Mouse (Mus musculus): ENCODE measurements around the gene Scrn2. TPM values are rescaled to one million over a fixed set of nuclear protein-coding genes. Genes with fewer than 3 reads are reported as not detected.

Gene Scrn2
- 39.5 and 41.9 TPM in 2 replicates for total RNA-seq (2014; rRNA removed)
- polyA plus RNA-seq (2012; rRNA removed) = 56.6 and 58.3 TPM in 2 replicates

DNA sequence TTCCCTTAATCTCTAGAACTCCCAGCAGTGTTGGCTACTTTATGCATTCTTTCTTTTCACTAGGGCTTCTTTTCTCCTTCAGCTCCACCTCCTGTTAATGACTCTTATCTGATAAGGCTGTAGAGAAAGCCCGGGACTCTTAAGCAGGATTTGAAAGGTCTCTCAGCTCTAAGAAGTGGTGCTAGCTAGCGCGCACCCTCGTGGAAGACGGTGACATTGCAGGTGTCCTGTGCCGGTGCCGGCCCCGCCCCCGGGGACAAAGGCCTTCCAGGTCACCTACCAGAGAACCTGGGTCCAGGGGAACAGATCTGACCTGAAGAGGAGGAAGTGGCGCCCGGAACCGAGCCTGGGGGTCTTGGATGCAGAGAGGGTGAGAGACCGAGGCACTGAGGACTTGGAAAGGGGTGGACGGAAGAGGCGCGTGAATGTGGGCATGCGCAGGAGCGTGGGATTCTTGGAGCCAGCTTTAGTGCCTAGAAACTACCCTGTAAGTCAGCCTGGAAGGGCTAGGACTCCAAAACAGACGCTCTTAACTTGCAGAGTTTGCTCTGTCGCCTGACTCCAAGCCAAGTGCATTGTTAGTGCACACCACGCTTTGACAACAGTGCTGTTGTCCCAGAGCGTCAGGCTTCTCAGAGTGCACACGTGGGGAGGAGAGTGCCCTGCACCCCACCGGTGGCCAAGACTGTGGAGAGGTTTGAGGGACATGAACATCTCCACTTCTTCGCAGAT lies at the start of gene Scrn2:
Gene Scrn2, plus strand, starts transcription at position 253 of the 732 bp plus-strand sequence.
- peaks cover 5% of the 10 kb centered on the region; the same call in 1 of the 2 replicates for H3K4me1 ChIP-seq (ENCODE audit: control insufficient read depth, insufficient read depth, low read length)
- WGBS = under 1% methylated on average over 25 of the region's 25 CpGs
- peak within 1 kb of the TSS; percentile 55 for H3K9ac ChIP-seq (ENCODE audit: low read depth, low read length)
- TF ChIP-seq CTCF (IDR thresholded peaks at IDR 0.05; ENCODE audit: low read depth, low read length) (peak; percentile 87), POLR2A (IDR thresholded peaks at IDR 0.05; ENCODE audit: extremely low read depth, insufficient read depth, low read length) (peak; percentile 30; the same call in 1 of the 2 replicates)
- H3K27ac ChIP-seq (replicated peaks; ENCODE audit: insufficient read depth, low read depth, low read length) = peak within 1 kb of the TSS; percentile 62
- DNase-seq (ENCODE audit: extremely low read depth, low read depth, low spot score) = peak; percentile 75
- H3K79me2 ChIP-seq (ENCODE audit: control insufficient read depth, insufficient read depth, low read length) = peaks cover 3% of the 10 kb centered on the region; the same call in 1 of the 2 replicates
- no peaks in the 10 kb centered on the region; the same call in 1 of the 2 replicates for H3K36me3 ChIP-seq (ENCODE audit: control insufficient read depth, insufficient read depth, low read length)
- H3K4me3 ChIP-seq (ENCODE audit: insufficient read depth, low read depth, low read length) = peak within 1 kb of the TSS; percentile 60
- H3K27me3 ChIP-seq (ENCODE audit: control insufficient read depth, insufficient read depth, low read length) = no peaks in the 10 kb centered on the region

DNA sequence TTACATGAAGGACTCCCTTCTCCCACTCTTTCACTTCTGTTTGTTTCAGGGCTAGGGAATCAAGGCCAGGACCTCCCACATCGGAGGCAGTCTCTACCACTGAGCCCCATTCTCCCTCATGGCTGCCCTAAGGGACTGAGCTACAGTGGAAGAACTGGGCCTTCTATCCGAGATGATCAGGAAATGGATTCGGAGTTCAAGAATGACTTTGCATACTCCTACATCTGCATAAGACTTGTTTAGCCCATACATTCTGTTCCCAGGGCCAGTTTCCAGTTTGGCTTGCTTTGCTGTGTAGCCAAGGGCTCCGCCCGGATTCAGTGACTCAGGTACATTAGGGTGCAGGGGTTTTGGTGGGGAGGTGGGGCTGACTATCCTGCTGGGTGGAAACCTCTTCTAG lies 49.7 kb upstream of the Scrn2 start:
- H3K4me1 ChIP-seq (ENCODE audit: control insufficient read depth, insufficient read depth, low read length) = peaks cover 14% of the 10 kb centered on the region
- TF ChIP-seq CTCF (IDR thresholded peaks at IDR 0.05; ENCODE audit: low read depth, low read length) = no peak
- TF ChIP-seq POLR2A (IDR thresholded peaks at IDR 0.05; ENCODE audit: extremely low read depth, insufficient read depth, low read length) = no peak
- H3K36me3 ChIP-seq (ENCODE audit: control insufficient read depth, insufficient read depth, low read length) = no peaks in the 10 kb centered on the region
- DNase-seq (ENCODE audit: extremely low read depth, low read depth, low spot score) = no peak
- H3K4me3 ChIP-seq (ENCODE audit: insufficient read depth, low read depth, low read length) = no peak overlapping the region
- H3K27ac ChIP-seq (replicated peaks; ENCODE audit: insufficient read depth, low read depth, low read length) = no peak overlapping the region
- WGBS = 86% methylated on average over 5 of the region's 5 CpGs
- no peak overlapping the region for H3K9ac ChIP-seq (ENCODE audit: low read depth, low read length)
- H3K27me3 ChIP-seq (ENCODE audit: control insufficient read depth, insufficient read depth, low read length) = no peaks in the 10 kb centered on the region
- peaks cover 7% of the 10 kb centered on the region; the same call in 1 of the 2 replicates for H3K79me2 ChIP-seq (ENCODE audit: control insufficient read depth, insufficient read depth, low read length)

DNA sequence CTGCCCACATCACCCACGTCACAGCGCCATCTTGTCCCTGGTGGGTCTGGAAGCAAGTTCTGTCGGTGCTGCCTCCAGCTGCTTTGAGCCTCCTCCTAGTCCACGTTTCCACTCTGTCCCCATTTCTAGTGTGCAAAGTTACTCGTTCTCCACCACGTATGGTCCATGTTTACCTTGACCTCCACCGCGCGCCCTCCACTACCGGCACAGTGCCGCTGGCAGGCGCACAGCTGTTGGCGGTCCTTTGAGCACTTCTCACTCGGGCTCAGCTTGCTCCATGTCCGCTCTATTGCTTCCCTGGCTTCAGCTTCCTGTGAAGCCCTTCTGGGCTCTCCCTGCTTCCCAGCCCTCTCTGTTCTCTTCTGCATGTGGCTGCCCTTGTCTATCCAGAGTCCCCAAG lies 48.3 kb upstream of the Scrn2 start:
- no peaks in the 10 kb centered on the region for H3K27me3 ChIP-seq (ENCODE audit: control insufficient read depth, insufficient read depth, low read length)
- no peak overlapping the region for H3K9ac ChIP-seq (ENCODE audit: low read depth, low read length)
- no peak for TF ChIP-seq CTCF (IDR thresholded peaks at IDR 0.05; ENCODE audit: low read depth, low read length)
- no peak for TF ChIP-seq POLR2A (IDR thresholded peaks at IDR 0.05; ENCODE audit: extremely low read depth, insufficient read depth, low read length)
- H3K4me3 ChIP-seq (ENCODE audit: insufficient read depth, low read depth, low read length) = no peak overlapping the region
- H3K36me3 ChIP-seq (ENCODE audit: control insufficient read depth, insufficient read depth, low read length) = no peaks in the 10 kb centered on the region
- H3K27ac ChIP-seq (replicated peaks; ENCODE audit: insufficient read depth, low read depth, low read length) = no peak overlapping the region
- H3K4me1 ChIP-seq (ENCODE audit: control insufficient read depth, insufficient read depth, low read length) = peaks cover 4% of the 10 kb centered on the region
- no peaks in the 10 kb centered on the region for H3K79me2 ChIP-seq (ENCODE audit: control insufficient read depth, insufficient read depth, low read length)
- no peak for DNase-seq (ENCODE audit: extremely low read depth, low read depth, low spot score)
- WGBS = 65% methylated on average over 15 of the region's 15 CpGs

DNA sequence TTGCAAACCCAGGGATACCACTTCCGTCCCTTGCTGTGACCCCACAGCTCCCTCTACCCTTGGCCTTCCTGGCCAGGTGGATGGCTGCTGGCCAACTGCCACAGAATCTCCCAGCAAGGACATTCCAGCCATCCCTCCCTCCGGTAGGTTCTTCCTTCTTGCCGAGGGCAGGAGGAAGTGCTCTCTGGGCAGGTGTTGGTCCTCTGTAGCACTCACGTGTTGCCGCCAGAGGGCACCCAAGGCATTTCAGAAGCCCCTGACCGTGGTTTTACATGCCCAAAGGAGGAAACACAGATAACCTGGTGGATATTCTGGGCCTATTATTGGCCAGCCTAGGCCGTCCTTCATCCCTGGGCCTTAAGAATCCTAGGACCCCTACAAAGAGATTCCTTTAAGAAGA lies 47.4 kb upstream of the Scrn2 start:
- peaks cover 4% of the 10 kb centered on the region for H3K4me1 ChIP-seq (ENCODE audit: control insufficient read depth, insufficient read depth, low read length)
- H3K4me3 ChIP-seq (ENCODE audit: insufficient read depth, low read depth, low read length) = no peak overlapping the region
- H3K27ac ChIP-seq (replicated peaks; ENCODE audit: insufficient read depth, low read depth, low read length) = no peak overlapping the region
- WGBS = 7% methylated on average over 7 of the region's 7 CpGs
- TF ChIP-seq CTCF (IDR thresholded peaks at IDR 0.05; ENCODE audit: low read depth, low read length) (peak; percentile 96), POLR2A (IDR thresholded peaks at IDR 0.05; ENCODE audit: extremely low read depth, insufficient read depth, low read length) (no peak)
- no peak overlapping the region for H3K9ac ChIP-seq (ENCODE audit: low read depth, low read length)
- H3K79me2 ChIP-seq (ENCODE audit: control insufficient read depth, insufficient read depth, low read length) = no peaks in the 10 kb centered on the region
- no peaks in the 10 kb centered on the region for H3K27me3 ChIP-seq (ENCODE audit: control insufficient read depth, insufficient read depth, low read length)
- no peaks in the 10 kb centered on the region for H3K36me3 ChIP-seq (ENCODE audit: control insufficient read depth, insufficient read depth, low read length)
- DNase-seq (ENCODE audit: extremely low read depth, low read depth, low spot score) = peak; percentile 57

DNA sequence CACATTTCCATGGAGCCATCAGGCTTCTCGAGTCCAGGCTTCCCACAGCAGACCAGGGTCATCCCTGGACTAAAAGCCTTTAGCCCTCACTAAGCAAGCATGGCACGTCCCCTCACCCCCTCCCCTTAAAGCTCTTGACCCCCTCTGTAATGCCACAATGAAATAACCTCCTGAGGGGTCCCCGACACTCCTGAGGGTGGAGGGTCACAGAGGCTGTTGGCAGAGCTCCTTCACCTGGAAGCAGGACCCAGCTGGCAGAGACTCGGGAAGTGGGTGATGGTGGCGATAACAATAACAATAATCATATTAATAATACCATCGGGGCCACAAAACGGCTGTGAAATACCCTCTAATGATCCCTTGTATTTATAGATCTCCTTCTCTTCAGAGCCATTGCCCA lies 46.9 kb upstream of the Scrn2 start, which contains the start of gene Sp2:
Gene Sp2, minus strand, starts transcription at position 101 of the 400 bp plus-strand sequence.
- no peaks in the 10 kb centered on the region for H3K27me3 ChIP-seq (ENCODE audit: control insufficient read depth, insufficient read depth, low read length)
- whole genome bisulfite sequencing = 78% methylated on average over 7 of the region's 7 CpGs
- TF ChIP-seq CTCF (IDR thresholded peaks at IDR 0.05; ENCODE audit: low read depth, low read length) (no peak), POLR2A (IDR thresholded peaks at IDR 0.05; ENCODE audit: extremely low read depth, insufficient read depth, low read length) (no peak)
- H3K36me3 ChIP-seq (ENCODE audit: control insufficient read depth, insufficient read depth, low read length) = no peaks in the 10 kb centered on the region
- H3K27ac ChIP-seq (replicated peaks; ENCODE audit: insufficient read depth, low read depth, low read length) = no peak within 1 kb of the TSS
- DNase-seq (ENCODE audit: extremely low read depth, low read depth, low spot score) = no peak
- no peak within 1 kb of the TSS for H3K9ac ChIP-seq (ENCODE audit: low read depth, low read length)
- no peak within 1 kb of the TSS for H3K4me3 ChIP-seq (ENCODE audit: insufficient read depth, low read depth, low read length)
- peaks cover 4% of the 10 kb centered on the region for H3K4me1 ChIP-seq (ENCODE audit: control insufficient read depth, insufficient read depth, low read length)
- H3K79me2 ChIP-seq (ENCODE audit: control insufficient read depth, insufficient read depth, low read length) = no peaks in the 10 kb centered on the region

DNA sequence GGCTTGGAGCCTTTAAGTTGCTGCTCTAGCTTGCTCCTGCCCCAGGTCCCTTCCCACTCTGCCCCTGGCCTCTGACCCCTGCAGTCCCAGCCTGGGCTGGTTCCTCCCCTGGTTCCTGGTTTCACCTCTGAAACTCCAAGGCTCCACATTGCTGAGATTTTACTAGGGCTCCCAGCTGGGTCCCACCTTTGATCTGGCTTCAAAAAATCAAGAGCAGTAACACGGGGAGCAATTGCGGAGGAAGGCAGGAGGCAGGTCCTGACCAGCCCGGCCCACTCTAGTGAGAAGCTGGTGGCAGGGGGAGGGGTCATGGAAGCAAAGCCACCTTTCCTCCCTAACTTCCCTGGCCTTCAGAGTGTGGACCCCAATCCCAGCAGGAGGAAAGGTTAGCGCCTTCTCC lies 44.8 kb upstream of the Scrn2 start:
- Histone ChIP-seq H3K79me2 (ENCODE audit: control insufficient read depth, insufficient read depth, low read length) (no peaks in the 10 kb centered on the region), H3K27me3 (ENCODE audit: control insufficient read depth, insufficient read depth, low read length) (no peaks in the 10 kb centered on the region), H3K27ac (replicated peaks; ENCODE audit: insufficient read depth, low read depth, low read length) (no peak overlapping the region), H3K4me1 (ENCODE audit: control insufficient read depth, insufficient read depth, low read length) (no peaks in the 10 kb centered on the region), H3K36me3 (ENCODE audit: control insufficient read depth, insufficient read depth, low read length) (no peaks in the 10 kb centered on the region), H3K9ac (ENCODE audit: low read depth, low read length) (no peak overlapping the region), H3K4me3 (ENCODE audit: insufficient read depth, low read depth, low read length) (no peak overlapping the region)
- TF ChIP-seq POLR2A (IDR thresholded peaks at IDR 0.05; ENCODE audit: extremely low read depth, insufficient read depth, low read length) (no peak), CTCF (IDR thresholded peaks at IDR 0.05; ENCODE audit: low read depth, low read length) (no peak)
- 53% methylated on average over 4 of the region's 4 CpGs for WGBS
- no peak for DNase-seq (ENCODE audit: extremely low read depth, low read depth, low spot score)

Data from liver, adult 2 months (tissue).